Mouse (Mus musculus) limb, embryonic 10.5 days (tissue): ENCODE results near the gene Faap20. TPM values are rescaled to one million over a fixed set of nuclear protein-coding genes. Genes with fewer than 3 reads are reported as not detected.
"Not testable (repeated sequence)": the region's sequence is repeated elsewhere in the genome, so short reads cannot be mapped to it uniquely, and the experiment has no call there.

ENCODE experiments used
- DNase-seq: peaks from one replicate; pipeline ENCODE4 v3.0.0-alpha.2; 2017; ENCODE audit warnings: low spot score
- H3K27ac ChIP-seq: fragments of 300-500 bp; sonication (generic); 2 replicates; pipeline ENCODE4 v1.5.1; 2016; ENCODE audit warnings: mild to moderate bottlenecking
- H3K27me3 ChIP-seq: fragments of 300-500 bp; sonication (generic); 2 replicates; pipeline ENCODE4 v1.6.1; 2016; ENCODE audit warnings: low read depth, mild to moderate bottlenecking; ENCODE audit not compliant: poor library complexity, severe bottlenecking
- H3K36me3 ChIP-seq: fragments of 300-500 bp; sonication (generic); 2 replicates; pipeline ENCODE4 v1.6.1; 2016; ENCODE audit warnings: mild to moderate bottlenecking, moderate library complexity
- H3K4me1 ChIP-seq: fragments of 300-500 bp; sonication (generic); 2 replicates; pipeline ENCODE4 v1.6.1; 2016
- H3K4me3 ChIP-seq: fragments of 300-500 bp; sonication (generic); 2 replicates; pipeline ENCODE4 v1.5.1; 2016; ENCODE audit warnings: mild to moderate bottlenecking, moderate library complexity
- H3K9me3 ChIP-seq: fragments of 300-500 bp; sonication (generic); replicated peaks from 2 replicates; pipeline ENCODE4 v1.6.1; 2016; ENCODE audit warnings: mild to moderate bottlenecking
- WGBS: fragments of 180-500 bp; shearing (Covaris S2); methylation state at CpG from one replicate; pipeline ENCODE4 v1.1.7; 2016; 5-methylcytosine and 5-hydroxymethylcytosine counted together
- polyA plus RNA-seq: library from polyadenylated mRNA; unstranded; fragments of >200 nt; fragmentation: Nextera tagmentation; extraction: Ambion mirVana; gene quantifications from 2 replicates; pipeline ENCODE4 v1.2.1, GENCODE M21; 2016

Gene Faap20
- polyA plus RNA-seq, 1 experiment from 2014 or later, result 107 TPM

DNA sequence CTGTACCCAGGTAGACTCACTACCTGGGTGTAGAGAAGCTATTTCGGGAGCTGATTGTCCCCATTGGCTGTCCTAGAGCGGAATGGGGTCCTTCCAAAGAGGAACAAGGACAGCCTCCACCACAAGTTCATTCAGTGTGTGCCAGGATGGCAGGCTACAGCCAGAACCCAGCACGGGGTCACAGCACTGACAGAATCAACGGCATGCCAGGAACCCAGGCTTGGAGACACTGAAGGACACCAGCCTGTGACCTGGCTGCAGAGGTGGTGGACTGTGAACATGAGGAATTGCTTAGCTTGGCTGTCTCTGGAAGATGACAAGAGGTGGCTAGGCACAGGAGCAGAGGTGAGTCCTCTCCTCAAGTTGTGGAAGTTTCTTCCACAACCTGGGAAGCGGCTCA, 7.3 kb upstream of the Faap20 start:
- H3K36me3 ChIP-seq, result no peaks in the 10 kb centered on the region
- H3K4me1 ChIP-seq, result peaks cover 30% of the 10 kb centered on the region
- 90% methylated on average over 5 of the region's 5 CpGs for WGBS
- no peak overlapping the region for H3K4me3 ChIP-seq
- no peaks in the 10 kb centered on the region for H3K9me3 ChIP-seq
- no peak for DNase-seq
- H3K27me3 ChIP-seq, result 0 out of 2 replicates have a peak, but pooled peaks cover 10% of the 10 kb centered on the region
- no peak overlapping the region for H3K27ac ChIP-seq

DNA sequence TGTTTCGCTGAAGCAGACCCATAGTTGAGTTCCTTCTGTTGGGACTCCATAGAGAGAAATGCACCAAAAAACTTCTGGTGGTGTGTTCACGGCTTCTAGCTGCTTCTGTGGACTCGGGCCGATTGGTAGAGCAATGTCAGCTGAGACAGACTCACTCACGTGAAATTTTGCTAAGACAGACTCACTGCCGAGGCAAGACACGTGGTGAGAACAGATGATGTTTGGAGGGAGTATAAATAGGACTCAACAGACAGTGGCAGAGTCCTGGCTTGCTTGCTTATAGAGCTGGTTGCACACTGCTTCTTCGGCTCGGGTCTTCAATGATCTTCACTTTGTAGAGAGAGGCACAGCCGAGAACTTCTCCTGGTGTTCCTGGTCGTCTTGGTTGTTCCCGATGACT, 6.4 kb upstream of the Faap20 start:
- DNase-seq, result no peak
- Histone ChIP-seq H3K36me3 (no peaks in the 10 kb centered on the region), H3K27ac (no peak overlapping the region), H3K4me3 (no peak overlapping the region), H3K9me3 (no peaks in the 10 kb centered on the region), H3K27me3 (0 out of 2 replicates have a peak, but pooled peaks cover 10% of the 10 kb centered on the region), H3K4me1 (peaks cover 23% of the 10 kb centered on the region)
- 90% methylated on average over 12 of the region's 12 CpGs for WGBS

DNA sequence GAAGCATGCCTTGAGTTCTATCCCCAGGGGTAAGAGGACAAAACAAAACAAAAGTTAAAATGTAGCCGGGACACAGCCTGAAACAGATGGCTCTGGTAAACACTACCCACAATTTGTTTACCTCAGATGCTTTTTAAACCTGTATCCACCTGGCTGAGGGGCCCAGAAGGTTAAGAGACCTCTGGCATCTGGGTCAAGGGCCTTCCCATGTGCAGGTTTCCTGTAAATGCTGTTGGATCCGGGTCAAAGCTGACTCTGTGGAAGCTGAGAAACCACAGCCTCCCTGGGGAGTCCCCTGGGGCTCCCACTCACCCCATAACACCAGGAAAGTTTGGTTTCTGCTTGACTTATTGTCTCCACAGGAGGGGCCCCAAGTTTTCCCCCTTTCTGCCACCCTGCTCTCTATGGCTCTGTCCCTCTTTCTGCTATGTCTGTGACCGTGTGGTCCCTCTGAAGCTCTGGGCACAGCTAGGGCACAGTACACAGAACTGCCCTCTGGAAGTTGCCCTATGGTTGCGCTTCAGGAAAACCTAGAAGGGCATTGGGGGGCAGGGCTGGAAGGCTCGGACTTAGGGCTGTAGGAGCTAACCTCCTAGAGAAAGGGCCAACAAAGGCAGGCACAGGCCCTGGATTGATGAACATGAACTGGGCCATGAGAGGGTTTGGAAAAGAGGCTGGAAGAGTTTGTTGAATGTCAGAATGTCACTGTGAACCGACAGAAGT, 3.7 kb upstream of the Faap20 start:
- DNase-seq, result no peak
- Histone ChIP-seq H3K4me3 (no peak overlapping the region), H3K27me3 (0 out of 2 replicates have a peak, but pooled peaks cover 10% of the 10 kb centered on the region), H3K36me3 (no peaks in the 10 kb centered on the region), H3K4me1 (peaks cover 35% of the 10 kb centered on the region), H3K27ac (peak overlapping the region; percentile 40), H3K9me3 (no peaks in the 10 kb centered on the region)
- WGBS, result 74% methylated on average over 6 of the region's 6 CpGs

DNA sequence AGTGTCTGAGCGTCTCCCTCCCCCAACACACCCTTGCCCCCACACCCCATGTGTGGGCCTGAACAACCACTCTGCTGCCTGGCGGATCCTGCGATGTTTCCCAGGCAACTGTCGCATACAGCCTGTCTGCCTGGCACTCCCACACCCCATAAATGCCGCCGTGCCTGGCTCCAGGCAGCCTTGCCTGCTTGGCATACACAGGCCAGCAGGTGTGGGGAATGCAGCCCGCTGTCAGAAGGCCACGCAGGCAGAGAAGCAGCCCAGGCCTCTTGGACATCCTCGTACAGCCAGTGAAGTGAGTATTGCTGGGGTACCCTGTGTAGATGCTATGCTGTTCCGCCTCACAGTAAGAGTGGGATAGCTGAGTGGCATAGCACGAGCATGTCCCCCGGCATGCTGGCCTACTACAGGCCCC, 2.9 kb upstream of the Faap20 start:
- WGBS, result 77% methylated on average over 12 of the region's 12 CpGs
- DNase-seq, result no peak
- Histone ChIP-seq H3K27me3 (0 out of 2 replicates have a peak, but pooled peaks cover 8% of the 10 kb centered on the region), H3K4me3 (no peak overlapping the region), H3K9me3 (no peaks in the 10 kb centered on the region), H3K4me1 (peaks cover 42% of the 10 kb centered on the region), H3K36me3 (no peaks in the 10 kb centered on the region), H3K27ac (peak overlapping the region; percentile 40; the same call in 1 of the 2 replicates)

DNA sequence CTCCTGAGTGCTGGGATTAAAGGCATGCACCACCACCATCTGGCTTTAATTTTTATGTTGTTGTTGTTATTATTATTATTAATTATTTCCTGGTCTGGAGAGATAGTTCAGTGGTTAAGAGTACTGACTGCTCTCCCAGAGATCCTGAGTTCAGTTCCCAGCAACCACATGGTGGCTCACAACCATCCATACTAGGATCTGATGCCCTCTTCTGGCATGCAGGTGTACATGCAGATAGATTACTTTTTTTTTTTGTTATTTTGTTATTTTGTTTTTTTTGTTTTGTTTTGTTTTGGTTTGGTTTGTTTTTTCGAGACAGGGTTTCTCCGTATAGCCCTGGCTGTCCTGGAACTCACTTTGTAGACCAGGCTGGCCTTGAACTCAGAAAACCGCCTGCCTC, 1.5 kb upstream of the Faap20 start:
- not testable (repeated sequence) for DNase-seq, H3K27ac ChIP-seq, H3K27me3 ChIP-seq, H3K36me3 ChIP-seq, H3K9me3 ChIP-seq, H3K4me3 ChIP-seq
- 94% methylated on average over 3 of the region's 3 CpGs for WGBS
- H3K4me1 ChIP-seq, result peaks cover 49% of the 10 kb centered on the region

DNA sequence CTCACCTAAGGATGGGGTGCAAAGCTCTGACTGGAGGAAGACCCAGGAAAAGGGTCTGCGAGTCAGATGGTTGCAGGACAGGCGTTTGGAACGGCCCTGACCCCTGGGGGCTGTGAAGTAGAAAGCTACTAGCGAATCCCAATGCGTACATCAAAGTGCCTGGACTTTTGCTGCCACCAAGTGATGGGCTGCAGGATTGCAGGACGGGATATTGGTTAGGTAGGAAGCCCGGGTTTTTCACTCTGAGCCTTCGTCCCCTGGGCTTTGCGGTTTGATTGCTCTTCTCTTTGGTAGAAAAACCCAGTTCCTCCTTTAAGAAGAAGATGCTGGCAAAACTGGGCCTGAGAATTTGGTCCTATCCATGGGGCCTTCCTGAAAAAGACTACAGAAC, 350 bp upstream of the Faap20 start:
- Histone ChIP-seq H3K27ac (peak overlapping the region; percentile 98), H3K4me3 (peak overlapping the region; percentile 80), H3K36me3 (peaks cover 20% of the 10 kb centered on the region), H3K27me3 (no peaks in the 10 kb centered on the region), H3K9me3 (no peaks in the 10 kb centered on the region), H3K4me1 (peaks cover 49% of the 10 kb centered on the region)
- WGBS, result 1% methylated on average over 9 of the region's 9 CpGs
- peak; percentile 94 for DNase-seq

DNA sequence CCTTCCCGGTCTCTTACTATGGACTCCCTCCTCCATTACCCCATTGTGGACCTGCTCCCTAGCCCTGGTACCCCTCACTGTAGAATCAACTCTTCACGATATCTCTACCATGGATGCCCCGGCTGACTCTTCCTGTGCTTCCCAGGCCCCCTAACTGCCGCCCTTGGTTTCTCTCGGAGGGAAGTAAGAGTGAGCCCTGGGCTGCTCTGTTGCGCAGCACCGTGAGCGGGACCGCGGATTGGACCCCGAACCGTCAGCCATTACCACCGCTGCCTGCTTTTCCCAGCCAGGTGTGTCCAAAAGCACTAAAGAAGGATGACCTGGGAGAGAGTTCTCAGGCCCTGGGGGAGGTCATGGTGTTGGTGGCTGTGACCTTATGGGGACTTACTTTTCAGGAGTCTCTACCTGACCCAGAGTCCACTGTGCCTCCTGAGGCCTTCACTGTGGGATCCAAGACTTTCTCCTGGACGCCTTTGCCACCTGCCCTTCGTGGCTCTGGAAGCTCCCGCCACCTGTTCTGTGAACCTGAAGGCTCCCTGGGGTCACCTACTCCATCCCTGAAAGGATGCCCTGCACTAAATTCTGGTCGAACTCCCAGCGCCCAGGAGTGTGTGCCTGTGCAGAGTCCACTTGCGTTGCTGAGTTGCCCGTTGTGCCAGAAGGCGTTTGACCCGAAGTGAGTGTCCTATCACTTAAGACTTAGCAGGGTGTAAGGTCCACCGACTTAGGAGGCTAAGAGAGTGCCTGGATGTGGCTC, 937 bp downstream of the Faap20 start:
- peak overlapping the region; percentile 98 for H3K27ac ChIP-seq
- H3K4me1 ChIP-seq, result peaks cover 49% of the 10 kb centered on the region
- 13% methylated on average over 23 of the region's 23 CpGs for WGBS
- DNase-seq, result no peak
- peak overlapping the region; percentile 80 for H3K4me3 ChIP-seq
- H3K9me3 ChIP-seq, result no peaks in the 10 kb centered on the region
- H3K36me3 ChIP-seq, result peaks cover 26% of the 10 kb centered on the region
- H3K27me3 ChIP-seq, result no peaks in the 10 kb centered on the region

DNA sequence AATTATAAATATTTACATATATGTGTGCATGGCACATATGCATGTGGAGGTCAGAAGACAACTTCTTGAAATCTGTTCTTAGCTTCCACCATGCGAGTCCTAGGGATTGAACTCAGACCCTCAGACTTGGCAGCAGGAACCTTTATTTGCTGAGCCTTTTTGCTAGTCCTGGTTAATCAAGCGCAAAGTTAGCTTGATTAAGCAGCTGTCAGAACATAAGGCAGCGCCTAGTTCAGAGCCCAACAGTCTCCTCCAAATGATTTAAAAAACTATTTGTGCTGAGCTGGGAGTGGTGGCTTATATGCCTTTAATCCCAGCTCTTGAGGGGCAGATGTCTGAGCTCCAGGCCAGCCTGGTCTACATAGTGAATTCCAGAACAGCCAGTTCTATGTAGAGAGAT, 1.5 kb downstream of the Faap20 start:
- Histone ChIP-seq H3K4me3 (peak overlapping the region; percentile 80), H3K4me1 (peaks cover 44% of the 10 kb centered on the region), H3K36me3 (peaks cover 31% of the 10 kb centered on the region), H3K27me3 (no peaks in the 10 kb centered on the region), H3K9me3 (no peaks in the 10 kb centered on the region), H3K27ac (peak overlapping the region; percentile 98; the same call in 1 of the 2 replicates)
- 90% methylated on average over 3 of the region's 3 CpGs for WGBS
- DNase-seq, result no peak

DNA sequence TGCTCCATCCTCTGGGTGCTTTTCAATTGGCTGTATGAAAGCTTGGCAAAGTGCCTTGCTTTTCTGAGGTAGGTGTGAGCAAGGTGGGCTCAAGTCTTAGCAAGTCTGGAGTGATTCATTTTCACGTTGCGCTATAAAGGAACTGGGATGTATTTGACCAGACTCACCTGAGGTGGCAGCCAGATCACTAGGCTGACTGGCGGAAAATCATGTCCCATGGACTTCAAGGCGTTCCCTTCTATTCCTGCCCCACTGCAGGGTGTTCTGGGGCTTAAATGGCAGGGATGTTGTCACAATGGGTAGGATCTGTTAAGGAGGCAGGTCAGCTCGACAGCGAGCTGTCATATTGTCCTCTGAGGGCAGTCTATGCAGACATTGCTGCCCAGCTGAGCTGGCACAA, 2.7 kb downstream of the Faap20 start:
- H3K9me3 ChIP-seq, result no peaks in the 10 kb centered on the region
- 92% methylated on average over 6 of the region's 6 CpGs for WGBS
- no peak overlapping the region for H3K27ac ChIP-seq
- DNase-seq, result no peak
- H3K27me3 ChIP-seq, result no peaks in the 10 kb centered on the region
- H3K36me3 ChIP-seq, result peaks cover 40% of the 10 kb centered on the region
- H3K4me1 ChIP-seq, result peaks cover 37% of the 10 kb centered on the region
- no peak overlapping the region for H3K4me3 ChIP-seq

DNA sequence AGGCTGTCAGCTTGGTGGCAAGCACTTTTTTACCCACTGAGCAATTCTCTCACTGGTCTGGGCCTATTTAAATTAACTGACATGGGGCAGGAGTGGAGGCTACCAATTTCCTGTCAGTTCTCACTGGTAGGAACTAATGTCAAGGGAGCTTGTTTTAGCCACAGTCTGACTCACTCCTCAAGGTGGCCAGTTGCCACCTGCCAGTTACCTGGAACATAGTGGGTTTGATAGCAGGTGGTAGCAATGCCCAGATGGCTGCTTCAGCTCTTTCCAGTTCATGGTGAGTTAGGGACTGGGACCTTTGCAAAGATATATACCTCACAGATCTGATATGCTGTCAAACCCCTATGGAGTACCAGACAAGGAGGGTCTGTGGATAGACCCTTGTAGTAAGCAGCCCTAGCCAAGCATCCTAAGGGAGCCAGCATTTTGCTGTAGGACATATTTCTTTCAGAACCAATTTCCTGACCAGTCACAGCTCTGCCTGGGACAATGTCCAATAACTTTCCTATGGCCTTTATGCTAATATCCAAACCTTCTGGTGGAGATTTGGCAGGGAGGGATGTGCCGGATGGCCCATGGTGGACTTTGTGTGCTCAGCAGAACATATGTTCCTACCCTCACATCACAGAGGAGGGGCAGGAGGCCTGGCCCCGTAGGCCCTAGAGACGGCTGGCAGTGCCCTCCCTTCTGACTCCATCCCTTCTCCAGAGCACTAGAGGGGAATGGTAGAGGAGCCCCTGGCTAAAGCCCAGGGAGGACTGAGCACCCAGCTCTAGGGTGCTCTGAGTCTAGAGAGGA, 15.1 kb downstream of the Faap20 start:
- H3K4me3 ChIP-seq, result no peak overlapping the region
- no peaks in the 10 kb centered on the region for H3K27me3 ChIP-seq
- DNase-seq, result no peak
- no peaks in the 10 kb centered on the region for H3K9me3 ChIP-seq
- peak overlapping the region; percentile 58 for H3K27ac ChIP-seq
- H3K36me3 ChIP-seq, result peaks cover 5% of the 10 kb centered on the region; the same call in 1 of the 2 replicates
- H3K4me1 ChIP-seq, result peaks cover 36% of the 10 kb centered on the region
- 84% methylated on average over 3 of the region's 3 CpGs for WGBS

DNA sequence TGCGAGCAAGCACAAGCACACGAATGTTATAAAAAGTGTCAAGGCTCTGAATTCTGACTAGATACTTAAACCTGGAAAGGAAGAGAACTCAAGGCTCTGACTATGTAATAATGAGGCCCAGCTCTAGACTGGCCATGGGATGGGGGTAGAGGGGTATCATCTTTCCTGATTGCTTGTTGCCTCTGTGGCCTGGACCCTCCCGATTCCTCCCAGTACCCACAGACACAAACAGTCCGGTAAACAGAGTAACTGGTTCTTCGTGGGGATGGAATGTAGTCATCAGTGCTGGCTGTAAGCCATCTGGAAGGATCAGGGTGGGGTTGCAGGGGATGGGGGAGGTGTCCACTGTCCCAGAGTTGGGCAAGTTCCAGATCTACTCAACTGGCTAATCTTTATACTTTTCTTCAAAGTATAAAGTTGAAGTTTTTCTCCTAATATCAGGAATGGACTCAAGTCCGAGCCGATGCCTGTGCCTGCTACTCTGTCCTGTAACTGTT, 17.5 kb downstream of the Faap20 start:
- no peaks in the 10 kb centered on the region for H3K27me3 ChIP-seq
- no peaks in the 10 kb centered on the region for H3K9me3 ChIP-seq
- H3K36me3 ChIP-seq, result no peaks in the 10 kb centered on the region
- H3K4me3 ChIP-seq, result no peak overlapping the region
- DNase-seq, result no peak
- H3K4me1 ChIP-seq, result peaks cover 36% of the 10 kb centered on the region
- 76% methylated on average over 7 of the region's 7 CpGs for WGBS
- peak overlapping the region; percentile 27; the same call in 1 of the 2 replicates for H3K27ac ChIP-seq

DNA sequence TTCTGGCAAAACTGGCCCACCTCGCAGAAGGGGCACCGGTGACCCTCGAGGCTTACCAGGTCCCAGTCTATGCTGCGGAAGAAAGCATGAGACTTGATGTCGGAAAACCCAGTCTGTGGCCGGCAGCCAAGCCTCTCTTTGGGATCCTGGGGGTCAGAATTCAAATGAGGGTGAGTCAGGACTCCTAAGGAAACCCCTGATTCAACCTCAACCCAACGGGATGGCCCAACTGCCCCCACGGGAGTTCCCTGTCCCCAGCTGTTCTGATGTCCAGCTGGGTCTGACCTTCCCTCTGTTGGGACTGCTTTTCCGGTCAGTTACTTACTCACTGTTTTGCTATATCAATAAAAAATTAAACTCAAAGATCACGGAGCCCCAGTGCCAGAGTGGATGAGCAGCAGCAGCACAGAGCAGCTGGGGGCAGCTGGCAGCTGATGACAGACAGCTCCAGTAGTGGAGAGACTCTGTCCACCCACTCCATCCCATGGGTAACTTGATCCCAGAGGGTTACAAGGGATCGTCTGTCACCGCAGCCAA, 18.1 kb downstream of the Faap20 start:
- no peaks in the 10 kb centered on the region for H3K36me3 ChIP-seq
- H3K27ac ChIP-seq, result peak overlapping the region; percentile 27
- no peak for DNase-seq
- H3K4me3 ChIP-seq, result no peak overlapping the region
- no peaks in the 10 kb centered on the region for H3K27me3 ChIP-seq
- no peaks in the 10 kb centered on the region for H3K9me3 ChIP-seq
- H3K4me1 ChIP-seq, result peaks cover 36% of the 10 kb centered on the region
- WGBS, result 56% methylated on average over 12 of the region's 12 CpGs
